ENCODE assay signal across 24 mouse cellular contexts in the genomic region with DNA sequence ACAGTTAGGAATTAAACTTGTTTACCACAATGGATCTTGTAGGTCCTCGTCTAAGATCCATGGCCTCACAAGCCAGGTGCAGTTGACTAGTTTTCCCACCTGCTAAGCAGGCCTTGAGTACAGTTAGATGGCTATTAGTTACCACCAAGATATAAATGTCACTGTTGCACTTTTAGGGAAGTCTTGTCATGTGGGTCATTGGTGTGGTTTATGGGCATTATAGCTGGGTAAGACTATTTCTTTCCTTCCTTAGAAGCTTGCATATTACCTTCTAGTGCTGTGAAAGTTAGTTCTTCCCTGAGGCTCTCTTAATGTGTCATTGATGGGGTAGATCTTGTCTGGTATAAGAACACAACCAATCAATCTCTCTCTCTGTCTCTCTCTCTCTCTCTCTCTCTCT.
"Had no signal": no experiment of that assay in that cellular context is flagged by ENCODE, and none has a peak within 500 bp of the region (broad histone marks: within the 10 kb centered on the region; RNA-seq: fewer than 3 reads in every experiment).

No protein-coding gene starts in this region.

- H3K27ac ChIP-seq: heart, embryonic 10.5 days; hindbrain, embryonic 13.5 days; hindbrain, embryonic 15.5 days; hindbrain, postnatal 0 days; kidney, embryonic 15.5 days; kidney, postnatal 0 days; limb, embryonic 10.5 days; limb, embryonic 12.5 days had no signal

- H3K36me3 ChIP-seq: heart, embryonic 10.5 days; heart, embryonic 12.5 days; hindbrain, embryonic 13.5 days; hindbrain, embryonic 15.5 days; kidney, embryonic 15.5 days; limb, embryonic 10.5 days; limb, embryonic 12.5 days had no signal

- H3K9me3 ChIP-seq: heart, embryonic 10.5 days; heart, embryonic 12.5 days; hindbrain, embryonic 13.5 days; hindbrain, embryonic 15.5 days; kidney, embryonic 15.5 days; limb, embryonic 10.5 days; limb, embryonic 12.5 days had no signal

- H3K4me1 ChIP-seq: heart, embryonic 10.5 days; hindbrain, embryonic 13.5 days; hindbrain, embryonic 15.5 days; kidney, embryonic 15.5 days had no signal

- H3K27me3 ChIP-seq: heart, embryonic 12.5 days; hindbrain, embryonic 13.5 days; hindbrain, embryonic 15.5 days; kidney, embryonic 15.5 days; limb, embryonic 12.5 days had no signal

- ATAC-seq: hindbrain, postnatal 0 days; intestine, embryonic 16.5 days had no signal

- H3K4me2 ChIP-seq: heart, embryonic 12.5 days; hindbrain, embryonic 13.5 days; hindbrain, embryonic 15.5 days; kidney, embryonic 15.5 days; limb, embryonic 12.5 days; liver, embryonic 11.5 days had no signal

- DNase-seq: gastrocnemius, postnatal 14 days; gastrocnemius, postnatal 36 days; heart, adult 18-20 months; heart, postnatal 10 days; heart, postnatal 4 days; kidney, adult 11 months; kidney, adult 2 months; kidney, adult 9 months; kidney, postnatal 14 days; kidney, postnatal 36 days; layer of hippocampus, adult 9-11 months; layer of hippocampus, postnatal 36 days; liver had no signal

- H3K4me3 ChIP-seq: heart, embryonic 10.5 days; heart, embryonic 12.5 days; hindbrain, embryonic 13.5 days; hindbrain, embryonic 15.5 days; kidney, embryonic 15.5 days; limb, embryonic 10.5 days; limb, embryonic 12.5 days had no signal

- H3K9ac ChIP-seq: heart, embryonic 12.5 days; hindbrain, embryonic 13.5 days; hindbrain, embryonic 15.5 days; kidney, embryonic 15.5 days; limb, embryonic 12.5 days had no signal
